Mouse (Mus musculus) CH12.LX (cell line): ENCODE data around the gene Ttll7.

Experiments
- CHD1 ChIP-seq: IDR thresholded peaks from 2 replicates; pipeline ENCODE4 v1.6.1; 2012; ENCODE audit warnings: low read depth, low read length, improper control_type of control experiment, inconsistent platforms
- CTCF ChIP-seq, 2 experiments: IDR thresholded peaks in 1 of 2; conservative IDR thresholded peaks in 1 of 2; 2 replicates each; pipeline ENCODE4 v1.5.1; 2011 to 2012; ENCODE audit warnings: low read depth in 2 of 2, low read length in 2 of 2, improper control_type of control experiment in 1 of 2, inconsistent platforms in 1 of 2, mild to moderate bottlenecking in 1 of 2, moderate library complexity in 1 of 2
- E2F4 ChIP-seq: IDR thresholded peaks from 2 replicates; pipeline ENCODE4 v1.6.1; 2011; ENCODE audit warnings: low read depth, low read length, improper control_type of control experiment; ENCODE audit not compliant: insufficient replicate concordance
- ELF1 ChIP-seq: IDR thresholded peaks from 2 replicates; pipeline ENCODE4 v1.6.1; 2014; ENCODE audit warnings: low read depth, mild to moderate bottlenecking, inconsistent platforms, low read length, improper control_type of control experiment
- EP300 ChIP-seq: IDR thresholded peaks from 2 replicates; pipeline ENCODE4 v1.6.1; 2011; ENCODE audit warnings: low read length, improper control_type of control experiment
- IRF4 ChIP-seq: IDR thresholded peaks from 2 replicates; pipeline ENCODE4 v1.6.1; 2014; ENCODE audit warnings: low read depth, mild to moderate bottlenecking, inconsistent platforms, low read length, improper control_type of control experiment
- MAZ ChIP-seq: IDR thresholded peaks from 2 replicates; pipeline ENCODE4 v1.6.1; 2012; ENCODE audit warnings: low read depth, mild to moderate bottlenecking, inconsistent platforms, low read length, improper control_type of control experiment, moderate library complexity
- MXI1 ChIP-seq: IDR thresholded peaks from 2 replicates; pipeline ENCODE4 v1.6.1; 2011; ENCODE audit warnings: mild to moderate bottlenecking, low read depth, low read length, improper control_type of control experiment
- POLR2A ChIP-seq: IDR thresholded peaks from 2 replicates; pipeline ENCODE4 v1.6.1; 2011; ENCODE audit warnings: low read depth, mild to moderate bottlenecking, improper control_type of control experiment, low read length
- TBP ChIP-seq: conservative IDR thresholded peaks from 2 replicates; pipeline ENCODE4 v1.6.1; 2011; ENCODE audit warnings: low read depth, low read length, improper control_type of control experiment
- USF1 ChIP-seq: IDR thresholded peaks from 2 replicates; pipeline ENCODE4 v1.6.1; 2014; ENCODE audit warnings: low read depth, mild to moderate bottlenecking, inconsistent platforms, low read length, improper control_type of control experiment
- ZC3H11A ChIP-seq: IDR thresholded peaks from 2 replicates; pipeline ENCODE4 v1.6.1; 2012; ENCODE audit warnings: low read depth, mild to moderate bottlenecking, inconsistent platforms, low read length, improper control_type of control experiment
- ZMIZ1 ChIP-seq: IDR thresholded peaks from 2 replicates; pipeline ENCODE4 v1.6.1; 2012; ENCODE audit warnings: low read depth, mild to moderate bottlenecking, inconsistent platforms, low read length, improper control_type of control experiment
- ZNF384 ChIP-seq: IDR thresholded peaks from 2 replicates; pipeline ENCODE4 v1.6.1; 2012; ENCODE audit warnings: low read depth, low read length, improper control_type of control experiment, inconsistent platforms

- no peak for TF ChIP-seq ELF1
- no peak for TF ChIP-seq CTCF (conservative IDR thresholded peaks at IDR 0.05 in 1 of 2, IDR thresholded peaks at IDR 0.05 in 1 of 2; ENCODE audit: low read depth in 2 of 2, low read length in 2 of 2)
- TF ChIP-seq CHD1 = no peak
- TF ChIP-seq MXI1 = no peak
- TF ChIP-seq USF1 = no peak
- no peak for TF ChIP-seq MAZ
- no peak for TF ChIP-seq IRF4
- TF ChIP-seq EP300 = no peak
- TF ChIP-seq E2F4 = no peak
- TF ChIP-seq ZNF384 = no peak
- no peak for TF ChIP-seq TBP
- no peak for TF ChIP-seq POLR2A
- TF ChIP-seq ZMIZ1 = no peak
- no peak for TF ChIP-seq ZC3H11A
These were observed 60.9 kb downstream of the Ttll7 start for GRCm38 (mm10) chr3:146913107-146913506.
